Mouse (Mus musculus): Measurements from ENCODE around the gene Supt20. TPM values are rescaled to one million over a fixed set of nuclear protein-coding genes. Genes with fewer than 3 reads are reported as not detected.
"Not testable (repeated sequence)": the region's sequence is repeated elsewhere in the genome, so short reads cannot be mapped to it uniquely, and the experiment has no call there.

The Supt20 gene
- total and polyA plus RNA-seq, 3 experiments = 31.6 to 66.6 TPM; not detected in 1

- Histone ChIP-seq H3K9ac (ENCODE audit: control insufficient read depth, low read depth, low read length, poor library complexity, severe bottlenecking) (no peak overlapping the region), H3K36me3 (ENCODE audit: control insufficient read depth in 1 of 2, insufficient read depth in 2 of 2, low read length in 2 of 2) (peaks cover 0 to 4% of the 10 kb centered on the region in 2 experiments; a peak in 2 of 4 replicates), H3K4me1 (ENCODE audit: control insufficient read depth in 1 of 2, insufficient read depth in 2 of 2, low read length in 2 of 2) (peaks cover 4 to 8% of the 10 kb centered on the region in 2 experiments), H3K27me3 (ENCODE audit: control insufficient read depth in 1 of 2, insufficient read depth in 2 of 2, low read length in 2 of 2) (no peaks in the 10 kb centered on the region), H3K79me2 (ENCODE audit: control insufficient read depth, insufficient read depth, low read length, poor library complexity) (no peaks in the 10 kb centered on the region), H3K9me3 (replicated peaks; ENCODE audit: insufficient read depth, low read length) (no peaks in the 10 kb centered on the region), H3K4me3 (ENCODE audit: control insufficient read depth in 1 of 2, insufficient read depth in 1 of 2, low read depth in 2 of 2, low read length in 2 of 2) (no peak overlapping the region), H3K27ac (ENCODE audit: control insufficient read depth, low read depth, low read length) (no peak overlapping the region)
- DNase-seq (ENCODE audit: low read depth, low spot score) = no peak
- TF ChIP-seq MXI1 (IDR thresholded peaks at IDR 0.05; ENCODE audit: low read depth, low read length) (no peak), POLR2AphosphoS5 (IDR thresholded peaks at IDR 0.05; ENCODE audit: borderline replicate concordance, low read depth, low read length) (no peak), ELF1 (IDR thresholded peaks at IDR 0.05; ENCODE audit: low read depth, low read length) (no peak), TAL1 (IDR thresholded peaks at IDR 0.05; ENCODE audit: low read length) (no peak), RAD21 (IDR thresholded peaks at IDR 0.05; ENCODE audit: low read depth, low read length) (no peak), USF1 (IDR thresholded peaks at IDR 0.05; ENCODE audit: low read depth, low read length) (no peak), POLR2AphosphoS2 (IDR thresholded peaks at IDR 0.05; ENCODE audit: low read length) (no peak), ZC3H11A (IDR thresholded peaks at IDR 0.05; ENCODE audit: low read depth, low read length) (no peak), JUND (IDR thresholded peaks at IDR 0.05; ENCODE audit: low read depth, low read length) (no peak), ZNF384 (IDR thresholded peaks at IDR 0.05; ENCODE audit: low read depth, low read length) (no peak), KAT2A (conservative IDR thresholded peaks at IDR 0.05; ENCODE audit: low read depth, low read length) (no peak), TBP (IDR thresholded peaks at IDR 0.05; ENCODE audit: low read depth, low read length) (no peak), NRF1 (IDR thresholded peaks at IDR 0.05; ENCODE audit: insufficient read depth, low read depth, low read length, poor library complexity, severe bottlenecking) (no peak), ZKSCAN1 (IDR thresholded peaks at IDR 0.05; ENCODE audit: low read depth, low read length) (no peak), E2F4 (IDR thresholded peaks at IDR 0.05; ENCODE audit: borderline replicate concordance, low read depth, low read length) (no peak)
Observed at GRCm38 (mm10) chr3:54764418-54764817, 71.8 kb downstream of the Supt20 start.

- peak; percentile 37 for DNase-seq (ENCODE audit: low read depth, low spot score)
- H3K27ac ChIP-seq (ENCODE audit: control insufficient read depth, low read depth, low read length); H3K4me3 ChIP-seq (ENCODE audit: control insufficient read depth in 1 of 2, insufficient read depth in 1 of 2, low read depth in 2 of 2, low read length in 2 of 2); H3K4me1 ChIP-seq (ENCODE audit: control insufficient read depth in 1 of 2, insufficient read depth in 2 of 2, low read length in 2 of 2); H3K27me3 ChIP-seq (ENCODE audit: control insufficient read depth in 1 of 2, insufficient read depth in 2 of 2, low read length in 2 of 2); H3K79me2 ChIP-seq (ENCODE audit: control insufficient read depth, insufficient read depth, low read length, poor library complexity); H3K9ac ChIP-seq (ENCODE audit: control insufficient read depth, low read depth, low read length, poor library complexity, severe bottlenecking); H3K9me3 ChIP-seq (replicated peaks; ENCODE audit: insufficient read depth, low read length); H3K36me3 ChIP-seq (ENCODE audit: control insufficient read depth in 1 of 2, insufficient read depth in 2 of 2, low read length in 2 of 2): not testable (repeated sequence)
- TF ChIP-seq CTCF (IDR thresholded peaks at IDR 0.05 in 2 of 3, conservative IDR thresholded peaks at IDR 0.05 in 1 of 3; ENCODE audit: control insufficient read depth in 1 of 3, insufficient read depth in 1 of 3, low read depth in 2 of 3, low read length in 3 of 3, poor library complexity in 1 of 3, severe bottlenecking in 1 of 3) = peak; percentile 42 to 49 (median 44); a peak in 5 of 6 replicates
Observed at GRCm38 (mm10) chr3:54765521-54765920, 72.9 kb downstream of the Supt20 start.
